Mouse (Mus musculus) myocyte (in vitro differentiated cells): Measurements from ENCODE around the gene Pde7b.

Experiments used
- CEBPB ChIP-seq: IDR thresholded peaks from 2 replicates; pipeline ENCODE4 v1.6.1; 2011; ENCODE audit warnings: mild to moderate bottlenecking, moderate library complexity; ENCODE audit not compliant: poor library complexity, insufficient read depth, severe bottlenecking
- E2F4 ChIP-seq: IDR thresholded peaks from one replicate; pipeline ENCODE4 v1.6.1; 2011; ENCODE audit warnings: mild to moderate bottlenecking, control low read depth, moderate library complexity; ENCODE audit not compliant: insufficient read depth
- MAX ChIP-seq: IDR thresholded peaks from one replicate; pipeline ENCODE4 v1.6.1; 2011; ENCODE audit warnings: low read depth, mild to moderate bottlenecking, control low read depth
- MYOD1 ChIP-seq, 3 experiments: IDR thresholded peaks; one replicate each; pipeline ENCODE4 v1.6.1; 2011; ENCODE audit warnings: control low read depth in 2 of 3, low read depth in 2 of 3, mild to moderate bottlenecking in 2 of 3, moderate library complexity in 1 of 3; ENCODE audit not compliant: insufficient read length in 2 of 3, control insufficient read depth in 1 of 3
- MYOG ChIP-seq, 3 experiments: IDR thresholded peaks; one replicate each; pipeline ENCODE4 v1.6.1; 2011; ENCODE audit warnings: control low read depth in 2 of 3, low read depth in 2 of 3, mild to moderate bottlenecking in 2 of 3; ENCODE audit not compliant: insufficient read length in 2 of 3, control insufficient read depth in 1 of 3, insufficient read depth in 1 of 3
- POLR2A ChIP-seq: IDR thresholded peaks from one replicate; pipeline ENCODE4 v1.6.1; 2011; ENCODE audit warnings: low read depth, mild to moderate bottlenecking, control low read depth, moderate library complexity; ENCODE audit not compliant: insufficient read length
- TCF12 ChIP-seq: IDR thresholded peaks from one replicate; pipeline ENCODE4 v1.6.1; 2011; ENCODE audit warnings: mild to moderate bottlenecking, control low read depth; ENCODE audit not compliant: poor library complexity, insufficient read depth, severe bottlenecking
- USF1 ChIP-seq: IDR thresholded peaks from one replicate; pipeline ENCODE4 v1.6.1; 2011; ENCODE audit warnings: low read depth, mild to moderate bottlenecking, control low read depth, moderate library complexity

GRCm38 (mm10) chr10:20739801-20740200, 14.9 kb upstream of the Pde7b start:
- TF ChIP-seq POLR2A, result no peak
- no peak for TF ChIP-seq USF1
- no peak for TF ChIP-seq MYOG (IDR thresholded peaks at IDR 0.05; ENCODE audit: control insufficient read depth in 1 of 3, insufficient read depth in 1 of 3, insufficient read length in 2 of 3, low read depth in 2 of 3)
- no peak for TF ChIP-seq MAX
- TF ChIP-seq E2F4, result no peak
- no peak for TF ChIP-seq CEBPB
- no peak for TF ChIP-seq TCF12
- no peak for TF ChIP-seq MYOD1 (IDR thresholded peaks at IDR 0.05; ENCODE audit: control insufficient read depth in 1 of 3, insufficient read length in 2 of 3, low read depth in 2 of 3)
